Mouse (Mus musculus): ENCODE data around the gene Rrad.

DNA sequence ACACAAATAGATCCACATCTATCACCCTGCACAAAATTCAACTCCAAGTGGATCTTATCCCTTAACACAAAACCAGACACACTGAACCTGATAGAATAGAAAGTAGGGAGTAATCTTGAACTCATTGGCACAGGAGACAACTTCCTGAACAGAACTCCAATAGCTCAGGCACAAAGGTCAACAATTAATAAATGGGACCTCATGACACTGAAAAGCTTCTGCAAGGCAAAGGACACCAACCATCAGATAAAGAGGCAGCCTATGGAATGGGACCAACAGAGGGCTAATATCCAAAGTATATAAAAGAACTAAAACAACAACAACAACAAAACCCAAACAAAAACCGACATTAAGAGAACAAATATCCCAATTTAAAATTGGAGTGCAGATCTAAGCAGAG lies 46.6 kb downstream of the Rrad start:
- TF ChIP-seq GATA1 (IDR thresholded peaks at IDR 0.05; ENCODE audit: borderline replicate concordance, low read length) (no peak), FLI1 (IDR thresholded peaks at IDR 0.05; ENCODE audit: low read length) (no peak)
